Mouse (Mus musculus) leukemia stem cell, adult 10-12 weeks (primary cell): Measurements from ENCODE around the gene Gm13723. TPM values are rescaled to one million over a fixed set of nuclear protein-coding genes. Genes with fewer than 3 reads are reported as not detected.

Source experiments
- polyA plus RNA-seq: library from polyadenylated mRNA; stranded (reverse); fragments of >175 nt; gene quantifications from 2 replicates; pipeline ENCODE4 v1.2.3, GENCODE M21; 2012; ENCODE audit warnings: low replicate concordance

The Gm13723 gene
- not detected in 2 replicates for polyA plus RNA-seq

GRCm38 (mm10) chr2:86874702-86875101 lies at the start of gene Gm13723:
Gene Gm13723 (minus strand): TSS chr2:86874802.

DNA sequence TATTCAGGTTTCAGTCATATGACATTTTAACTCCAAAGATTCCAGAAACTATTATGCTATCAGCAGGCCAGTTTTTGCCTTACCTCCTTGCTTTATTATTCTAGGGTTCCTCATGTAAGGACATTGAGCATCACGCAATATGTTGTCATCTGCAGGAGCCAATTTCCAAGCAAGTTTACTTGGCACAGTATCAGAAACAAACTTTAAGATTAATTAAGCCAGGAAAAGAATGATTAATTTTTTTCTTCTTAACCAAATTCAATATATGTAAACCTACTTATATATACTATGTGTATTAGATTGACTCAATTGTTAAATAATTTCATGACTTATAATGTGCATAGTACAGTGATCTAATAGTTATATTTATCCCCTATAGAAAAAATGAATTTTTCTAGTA lies 17.5 kb upstream of the Gm13723 start, which contains the start of gene Olfr1097:
Gene Olfr1097 (minus strand): TSS at position 101 of the 400 bp plus-strand sequence.

DNA sequence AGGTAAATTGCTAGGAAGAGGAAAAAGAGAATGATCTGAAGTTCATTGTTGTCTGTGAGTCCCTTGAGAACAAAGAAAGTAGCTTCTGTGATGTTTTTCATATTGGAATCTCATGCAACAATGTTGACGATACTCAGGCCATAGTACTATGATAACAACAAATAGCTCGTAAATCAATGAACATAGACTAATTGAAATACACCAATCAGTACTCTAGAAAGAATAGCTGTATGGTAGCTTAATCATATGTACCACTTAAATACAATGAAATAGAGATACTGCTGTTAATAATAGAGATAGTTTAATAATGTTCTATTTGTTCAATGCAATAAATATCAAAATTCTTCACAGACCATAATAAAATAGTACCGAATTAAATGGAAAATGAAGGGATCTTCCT lies 23.0 kb downstream of the Gm13723 start, which contains the start of gene Olfr1095:
Gene Olfr1095 (minus strand): TSS at position 101 of the 400 bp plus-strand sequence.

GRCm38 (mm10) chr2:86824363-86824762 lies 50.2 kb downstream of the Gm13723 start, which contains the start of gene Olfr1094:
Gene Olfr1094 (plus strand): TSS chr2:86824663.

Other genes with a start within 250 kb of the Gm13723 start
- not detected in 2 replicates for gene Olfr1084, start 235.1 kb downstream of the Gm13723 start, polyA plus RNA-seq
- gene Olfr1085, start 212.8 kb downstream of the Gm13723 start, polyA plus RNA-seq = not detected in 2 replicates
- not detected in 2 replicates for gene Olfr1086, start 194.7 kb downstream of the Gm13723 start, polyA plus RNA-seq
- 0.05 TPM in 1 of 2 replicates, not detected in the other for gene Olfr1087, start 176.4 kb downstream of the Gm13723 start, polyA plus RNA-seq
- gene Olfr1089, start 141.1 kb downstream of the Gm13723 start, polyA plus RNA-seq = not detected in 2 replicates
- gene Olfr1090, start 115.8 kb downstream of the Gm13723 start, polyA plus RNA-seq = not detected in 2 replicates
- not detected in 2 replicates for gene Olfr1093, start 92.3 kb downstream of the Gm13723 start, polyA plus RNA-seq
- not detected in 2 replicates for gene Olfr141, start 64.8 kb downstream of the Gm13723 start, polyA plus RNA-seq
- gene Olfr1094, start 50.1 kb downstream of the Gm13723 start, polyA plus RNA-seq = not detected in 2 replicates
- not detected in 2 replicates for gene Olfr1095, start 23.1 kb downstream of the Gm13723 start, polyA plus RNA-seq
- gene Olfr1097, start 17.4 kb upstream of the Gm13723 start, polyA plus RNA-seq = not detected in 2 replicates
- not detected in 2 replicates for gene Olfr1098, start 49.7 kb upstream of the Gm13723 start, polyA plus RNA-seq
- not detected in 2 replicates for gene Olfr1099, start 85.9 kb upstream of the Gm13723 start, polyA plus RNA-seq
- not detected in 2 replicates for gene Olfr1100, start 105.2 kb upstream of the Gm13723 start, polyA plus RNA-seq
- not detected in 2 replicates for gene Olfr1101, start 116.4 kb upstream of the Gm13723 start, polyA plus RNA-seq
- gene Olfr1102, start 123.6 kb upstream of the Gm13723 start, polyA plus RNA-seq = not detected in 2 replicates
- not detected in 2 replicates for gene Olfr1104, start 152.3 kb upstream of the Gm13723 start, polyA plus RNA-seq
- gene Olfr1105, start 161.7 kb upstream of the Gm13723 start, polyA plus RNA-seq = not detected in 2 replicates
- gene Olfr1106, start 177.5 kb upstream of the Gm13723 start, polyA plus RNA-seq = not detected in 2 replicates
- not detected in 2 replicates for gene Olfr1107, start 201.0 kb upstream of the Gm13723 start, polyA plus RNA-seq
- gene Olfr1109, start 221.2 kb upstream of the Gm13723 start, polyA plus RNA-seq = not detected in 2 replicates
- not detected in 2 replicates for gene Olfr259, start 239.8 kb upstream of the Gm13723 start, polyA plus RNA-seq